Mouse (Mus musculus): ENCODE measurements around the gene Gm6377. TPM values are rescaled to one million over a fixed set of nuclear protein-coding genes. Genes with fewer than 3 reads are reported as not detected.

Gene Gm6377
- total and polyA plus RNA-seq, 2 experiments, result 0.05 to 1.3 TPM

DNA sequence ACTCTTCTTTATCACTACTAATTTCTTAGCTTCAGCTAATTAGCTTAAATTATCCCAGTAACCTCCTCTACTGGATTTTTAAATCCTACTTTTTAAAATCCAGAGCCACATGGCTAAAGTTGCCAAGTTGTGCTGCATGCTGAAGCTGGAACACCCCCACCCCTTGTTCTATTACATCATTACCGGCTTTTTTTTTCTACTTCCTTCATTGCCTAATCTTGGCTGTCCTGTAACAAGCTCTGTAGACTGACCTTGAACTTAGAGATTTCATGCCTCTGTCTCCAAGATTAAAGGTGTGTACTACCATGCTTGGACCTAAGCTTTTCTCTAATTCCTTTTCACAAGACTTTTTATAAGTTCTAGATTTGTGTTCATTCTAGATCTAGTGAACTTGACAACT is 32.2 kb downstream of the Gm6377 start:
- WGBS, result 55% methylated on average over 1 of the region's 1 CpGs
- no peaks in the 10 kb centered on the region for H3K79me2 ChIP-seq (ENCODE audit: control insufficient read depth, insufficient read depth, low read length)
- no peaks in the 10 kb centered on the region for H3K27me3 ChIP-seq (ENCODE audit: control insufficient read depth, insufficient read depth, low read length)
- H3K4me1 ChIP-seq (ENCODE audit: control insufficient read depth, insufficient read depth, low read length), result no peaks in the 10 kb centered on the region
- no peak overlapping the region for H3K4me3 ChIP-seq (ENCODE audit: insufficient read depth, low read depth, low read length)
- TF ChIP-seq CTCF (IDR thresholded peaks at IDR 0.05; ENCODE audit: low read depth, low read length), result no peak
- TF ChIP-seq POLR2A (IDR thresholded peaks at IDR 0.05; ENCODE audit: extremely low read depth, insufficient read depth, low read length), result no peak
- H3K27ac ChIP-seq (replicated peaks; ENCODE audit: insufficient read depth, low read depth, low read length), result no peak overlapping the region
- no peaks in the 10 kb centered on the region for H3K36me3 ChIP-seq (ENCODE audit: control insufficient read depth, insufficient read depth, low read length)
- DNase-seq (ENCODE audit: extremely low read depth, low read depth, low spot score), result peak; percentile 19
- no peak overlapping the region for H3K9ac ChIP-seq (ENCODE audit: low read depth, low read length)

DNA sequence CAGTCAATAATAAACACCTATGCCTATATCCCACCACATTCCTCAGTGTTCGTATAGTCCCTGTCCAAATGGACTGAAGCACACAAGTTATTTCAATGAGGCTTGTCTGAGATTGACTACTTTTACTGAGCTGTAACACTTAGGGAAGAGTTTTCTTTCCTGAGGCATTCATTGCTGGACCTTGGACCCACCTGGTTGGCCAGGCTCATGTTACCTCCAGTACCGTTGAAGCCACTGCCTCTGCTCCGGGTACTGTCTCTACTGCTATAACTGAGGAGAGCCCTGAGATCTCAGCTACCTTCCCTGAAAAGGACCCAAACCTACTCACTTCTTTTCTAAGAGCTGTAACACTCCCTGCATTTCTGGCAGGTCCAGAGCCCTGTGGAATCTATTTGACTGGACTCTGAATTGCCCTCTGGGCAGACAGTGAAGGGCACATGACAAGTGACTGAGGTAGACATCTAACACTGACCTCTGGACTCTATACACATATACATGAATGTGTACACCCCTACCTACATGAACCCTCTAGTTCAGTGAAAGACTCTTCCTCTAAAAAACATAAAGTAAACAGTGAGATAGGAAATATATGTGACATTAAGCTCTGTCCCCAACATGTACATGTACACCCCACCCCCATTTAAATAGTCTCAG is 39.0 kb downstream of the Gm6377 start:
- peak; percentile 30 for DNase-seq (ENCODE audit: extremely low read depth, low read depth, low spot score)
- TF ChIP-seq POLR2A (IDR thresholded peaks at IDR 0.05; ENCODE audit: extremely low read depth, insufficient read depth, low read length) (no peak), CTCF (IDR thresholded peaks at IDR 0.05; ENCODE audit: low read depth, low read length) (no peak)
- H3K27ac ChIP-seq (replicated peaks; ENCODE audit: insufficient read depth, low read depth, low read length), result no peak overlapping the region
- no peaks in the 10 kb centered on the region for H3K27me3 ChIP-seq (ENCODE audit: control insufficient read depth, insufficient read depth, low read length)
- no peaks in the 10 kb centered on the region for H3K4me1 ChIP-seq (ENCODE audit: control insufficient read depth, insufficient read depth, low read length)
- H3K9ac ChIP-seq (ENCODE audit: low read depth, low read length), result no peak overlapping the region
- H3K4me3 ChIP-seq (ENCODE audit: insufficient read depth, low read depth, low read length), result no peak overlapping the region
- 51% methylated on average over 3 of the region's 3 CpGs for WGBS
- H3K36me3 ChIP-seq (ENCODE audit: control insufficient read depth, insufficient read depth, low read length), result no peaks in the 10 kb centered on the region
- no peaks in the 10 kb centered on the region for H3K79me2 ChIP-seq (ENCODE audit: control insufficient read depth, insufficient read depth, low read length)

DNA sequence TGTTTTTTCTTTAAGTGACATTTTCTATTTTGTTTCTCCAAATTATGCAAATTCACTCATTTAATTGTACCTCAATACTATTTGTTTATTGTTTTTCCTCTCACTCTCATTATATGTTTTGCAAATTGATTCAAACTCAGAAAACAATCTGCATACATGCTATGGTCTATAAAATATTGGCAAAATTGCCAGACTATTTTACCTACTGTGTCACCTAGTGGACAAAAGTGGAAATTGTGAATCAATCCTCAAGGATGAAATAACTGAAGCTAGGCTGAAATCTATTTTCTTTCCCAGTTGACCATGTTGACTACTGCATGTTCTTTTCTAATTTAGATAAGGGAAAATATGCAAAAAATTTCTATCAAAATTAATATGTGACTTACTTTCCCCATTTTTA is 41.6 kb downstream of the Gm6377 start:
- Histone ChIP-seq H3K4me3 (ENCODE audit: insufficient read depth, low read depth, low read length) (no peak overlapping the region), H3K79me2 (ENCODE audit: control insufficient read depth, insufficient read depth, low read length) (no peaks in the 10 kb centered on the region), H3K36me3 (ENCODE audit: control insufficient read depth, insufficient read depth, low read length) (no peaks in the 10 kb centered on the region), H3K27ac (replicated peaks; ENCODE audit: insufficient read depth, low read depth, low read length) (no peak overlapping the region), H3K27me3 (ENCODE audit: control insufficient read depth, insufficient read depth, low read length) (no peaks in the 10 kb centered on the region), H3K9ac (ENCODE audit: low read depth, low read length) (no peak overlapping the region), H3K4me1 (ENCODE audit: control insufficient read depth, insufficient read depth, low read length) (no peaks in the 10 kb centered on the region)
- peak; percentile 18 for DNase-seq (ENCODE audit: extremely low read depth, low read depth, low spot score)
- TF ChIP-seq POLR2A (IDR thresholded peaks at IDR 0.05; ENCODE audit: extremely low read depth, insufficient read depth, low read length), result no peak
- peak; percentile 12; the same call in 1 of the 2 replicates for TF ChIP-seq CTCF (IDR thresholded peaks at IDR 0.05; ENCODE audit: low read depth, low read length)

Other genes starting within 250 kb of the Gm6377 start
- gene Hmgn5, start 183.4 kb upstream of the Gm6377 start, total RNA-seq (2014; rRNA removed), result 3.6 and 4.5 TPM in 2 replicates
- gene Hmgn5, start 183.4 kb upstream of the Gm6377 start, polyA plus RNA-seq (2012; rRNA removed), result 0.64 and 0.85 TPM in 2 replicates
- 68.3 and 80.6 TPM in 2 replicates for gene Sh3bgrl, start 101.4 kb upstream of the Gm6377 start, total RNA-seq (2014; rRNA removed)
- gene Sh3bgrl, start 101.4 kb upstream of the Gm6377 start, polyA plus RNA-seq (2012; rRNA removed), result 9.0 and 10.7 TPM in 2 replicates